Mouse (Mus musculus): Measurements from ENCODE around the gene Ptrhd1. TPM values are rescaled to one million over a fixed set of nuclear protein-coding genes. Genes with fewer than 3 reads are reported as not detected.

Ptrhd1 gene
- polyA plus RNA-seq, 1 experiment = 4.1 TPM

DNA sequence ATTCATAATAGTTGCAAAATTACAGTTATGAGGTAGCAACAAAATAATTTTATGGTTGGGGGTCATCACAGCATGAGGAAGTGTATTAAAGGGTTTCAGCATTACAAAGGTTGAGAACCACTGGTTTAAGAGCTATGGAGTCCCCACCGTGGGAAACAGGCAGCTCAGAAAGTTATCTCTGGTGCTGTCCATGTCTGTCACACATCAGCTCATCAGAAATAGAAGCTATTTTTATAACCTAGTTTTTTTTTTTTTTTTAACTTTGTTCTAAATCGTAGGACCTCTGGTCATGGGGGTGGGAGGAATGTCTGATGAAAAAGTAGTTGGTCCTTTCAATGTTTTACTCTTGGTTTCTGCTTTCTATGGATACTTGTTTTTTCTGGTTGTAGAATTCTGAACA lies 10.0 kb downstream of the Ptrhd1 start:
- no peak overlapping the region for H3K4me3 ChIP-seq (ENCODE audit: insufficient read depth, low read length)
- no peak overlapping the region for H3K27ac ChIP-seq (ENCODE audit: insufficient read depth, low read length)
- H3K4me1 ChIP-seq (ENCODE audit: control insufficient read depth, insufficient read depth, low read length) = no peaks in the 10 kb centered on the region
- TF ChIP-seq CTCF (IDR thresholded peaks at IDR 0.05; ENCODE audit: borderline replicate concordance, insufficient read depth, low read length) (no peak), POLR2A (IDR thresholded peaks at IDR 0.05; ENCODE audit: low read depth, low read length) (no peak)

DNA sequence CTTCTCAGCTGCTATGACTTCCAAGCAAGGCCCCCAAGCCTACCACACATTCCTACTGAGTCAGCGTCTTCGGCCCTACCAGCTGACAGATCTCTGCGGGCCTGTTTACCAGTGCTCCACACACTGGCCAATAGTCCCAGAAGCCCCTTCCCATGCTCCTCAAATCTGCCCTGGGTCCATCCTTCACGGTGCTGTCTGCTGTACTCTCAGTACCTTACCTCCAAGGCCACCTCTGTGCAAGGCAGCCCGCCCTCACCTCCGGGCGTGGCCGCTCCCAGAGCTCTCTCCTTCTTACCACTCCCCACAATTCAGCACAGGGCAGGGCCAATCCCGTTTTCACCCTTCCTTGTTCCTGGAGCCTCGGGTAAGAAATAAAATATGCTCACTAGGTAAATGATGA lies 11.9 kb downstream of the Ptrhd1 start:
- no peak for TF ChIP-seq POLR2A (IDR thresholded peaks at IDR 0.05; ENCODE audit: low read depth, low read length)
- TF ChIP-seq CTCF (IDR thresholded peaks at IDR 0.05; ENCODE audit: borderline replicate concordance, insufficient read depth, low read length) = no peak
- no peak overlapping the region for H3K4me3 ChIP-seq (ENCODE audit: insufficient read depth, low read length)
- no peaks in the 10 kb centered on the region for H3K4me1 ChIP-seq (ENCODE audit: control insufficient read depth, insufficient read depth, low read length)
- no peak overlapping the region for H3K27ac ChIP-seq (ENCODE audit: insufficient read depth, low read length)

DNA sequence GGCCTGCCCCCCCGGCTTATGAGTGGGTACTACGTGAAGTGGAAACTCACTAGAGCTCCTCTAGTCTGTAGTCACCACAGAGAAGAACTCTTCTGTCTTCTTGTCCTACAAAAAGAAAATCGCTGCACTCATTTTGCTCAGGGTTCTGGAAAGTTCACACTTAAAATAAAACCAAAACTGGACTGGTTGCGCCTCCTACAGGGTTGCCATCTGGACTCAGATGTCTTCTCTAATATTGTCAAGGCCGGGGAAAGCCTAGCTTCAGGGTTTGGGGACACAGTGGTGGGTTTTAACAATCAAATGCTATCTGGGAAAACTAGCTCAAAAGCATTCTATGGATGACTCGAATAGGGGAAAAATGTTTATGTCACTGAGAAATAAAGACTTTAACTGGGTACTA lies 16.0 kb downstream of the Ptrhd1 start:
- no peak overlapping the region for H3K27ac ChIP-seq (ENCODE audit: insufficient read depth, low read length)
- no peaks in the 10 kb centered on the region for H3K4me1 ChIP-seq (ENCODE audit: control insufficient read depth, insufficient read depth, low read length)
- TF ChIP-seq POLR2A (IDR thresholded peaks at IDR 0.05; ENCODE audit: low read depth, low read length) = no peak
- no peak for TF ChIP-seq CTCF (IDR thresholded peaks at IDR 0.05; ENCODE audit: borderline replicate concordance, insufficient read depth, low read length)
- H3K4me3 ChIP-seq (ENCODE audit: insufficient read depth, low read length) = no peak overlapping the region

DNA sequence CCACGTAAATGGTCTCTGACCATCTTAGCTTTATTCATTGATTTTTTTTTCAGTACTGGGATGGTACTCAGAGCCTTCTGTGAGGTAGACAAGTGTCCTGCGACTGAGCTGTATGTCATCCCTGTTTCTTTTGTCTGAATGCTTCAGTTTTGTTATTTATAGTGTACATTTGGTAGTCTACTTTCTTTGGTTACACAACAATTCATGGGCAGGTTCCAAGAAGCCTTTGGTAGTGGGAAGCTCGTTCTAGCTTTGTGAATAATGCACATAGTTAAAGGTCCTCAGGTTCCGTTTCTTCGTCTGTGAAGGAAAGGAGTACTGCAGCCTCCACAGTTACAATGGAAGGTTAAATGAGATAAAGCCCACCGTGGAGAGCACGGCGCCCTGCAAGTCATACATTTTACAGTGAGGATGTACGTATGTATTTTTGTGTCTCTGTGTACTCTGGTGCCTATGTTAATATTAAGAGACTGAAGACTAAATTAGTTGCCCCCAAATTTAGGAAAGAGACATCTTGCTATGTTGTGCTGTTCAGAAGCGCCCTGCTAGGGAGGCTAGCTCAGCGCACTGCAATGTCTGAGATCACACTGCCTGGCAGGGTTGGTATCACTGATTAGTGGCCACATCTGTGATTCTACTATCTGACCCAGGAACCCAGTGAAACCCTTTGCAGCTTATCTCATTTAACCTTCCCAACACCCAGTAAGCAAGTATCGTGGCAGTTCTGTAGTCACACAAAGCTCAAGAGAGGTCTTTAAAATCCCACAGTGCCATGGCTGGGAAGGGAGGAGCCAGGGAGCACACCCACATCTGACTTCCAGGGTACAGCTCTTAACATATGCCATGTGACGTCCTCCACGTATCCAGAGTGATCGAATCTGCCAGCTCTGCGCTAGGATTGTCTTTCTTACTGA lies 19.2 kb downstream of the Ptrhd1 start:
- H3K4me1 ChIP-seq (ENCODE audit: control insufficient read depth, insufficient read depth, low read length) = no peaks in the 10 kb centered on the region
- no peak for TF ChIP-seq POLR2A (IDR thresholded peaks at IDR 0.05; ENCODE audit: low read depth, low read length)
- TF ChIP-seq CTCF (IDR thresholded peaks at IDR 0.05; ENCODE audit: borderline replicate concordance, insufficient read depth, low read length) = no peak
- no peak overlapping the region for H3K27ac ChIP-seq (ENCODE audit: insufficient read depth, low read length)
- no peak overlapping the region for H3K4me3 ChIP-seq (ENCODE audit: insufficient read depth, low read length)

DNA sequence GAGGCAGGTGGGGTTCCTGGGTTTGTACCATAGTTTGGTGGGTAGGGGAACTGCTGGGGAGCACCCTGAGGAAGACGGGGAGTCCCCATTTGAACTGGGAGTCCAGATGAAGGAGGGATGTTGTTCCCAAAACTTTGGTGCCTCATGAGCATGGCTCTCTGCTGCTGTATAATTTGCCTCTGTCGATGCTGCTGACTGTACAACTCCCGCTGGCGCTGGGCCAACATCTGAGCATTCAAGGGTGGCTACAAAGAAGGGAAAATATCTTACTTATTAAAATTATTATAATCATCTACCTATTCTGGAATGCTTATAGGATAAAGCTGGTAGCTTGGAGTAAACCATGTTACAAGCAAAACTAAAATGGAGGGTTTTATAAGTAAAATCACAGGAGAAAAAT lies 33.9 kb downstream of the Ptrhd1 start:
- Histone ChIP-seq H3K27ac (ENCODE audit: insufficient read depth, low read length) (no peak overlapping the region), H3K4me1 (ENCODE audit: control insufficient read depth, insufficient read depth, low read length) (no peaks in the 10 kb centered on the region), H3K4me3 (ENCODE audit: insufficient read depth, low read length) (no peak overlapping the region)
- TF ChIP-seq CTCF (IDR thresholded peaks at IDR 0.05; ENCODE audit: borderline replicate concordance, insufficient read depth, low read length) = no peak
- TF ChIP-seq POLR2A (IDR thresholded peaks at IDR 0.05; ENCODE audit: low read depth, low read length) = no peak

DNA sequence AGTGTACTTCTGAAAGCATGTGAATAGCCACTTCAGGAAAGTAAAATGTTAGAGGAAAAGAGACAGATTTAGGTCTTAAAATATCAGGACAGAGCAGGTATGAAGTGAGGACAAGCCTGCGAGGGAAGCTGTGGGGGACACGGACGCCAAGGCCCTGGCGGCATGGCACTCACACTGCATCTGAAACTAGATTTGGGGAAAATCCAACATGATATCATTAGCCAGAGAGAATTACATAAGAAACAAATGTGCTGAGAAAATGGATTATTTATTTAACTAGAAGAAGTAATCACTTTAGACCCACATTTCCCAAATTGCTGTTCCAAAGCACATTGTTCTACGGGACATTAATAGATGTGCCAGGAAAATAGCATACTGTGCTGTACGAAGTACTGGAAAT lies 37.3 kb downstream of the Ptrhd1 start:
- TF ChIP-seq POLR2A (IDR thresholded peaks at IDR 0.05; ENCODE audit: low read depth, low read length) (no peak), CTCF (IDR thresholded peaks at IDR 0.05; ENCODE audit: borderline replicate concordance, insufficient read depth, low read length) (no peak)
- H3K27ac ChIP-seq (ENCODE audit: insufficient read depth, low read length) = no peak overlapping the region
- no peaks in the 10 kb centered on the region for H3K4me1 ChIP-seq (ENCODE audit: control insufficient read depth, insufficient read depth, low read length)
- H3K4me3 ChIP-seq (ENCODE audit: insufficient read depth, low read length) = no peak overlapping the region

DNA sequence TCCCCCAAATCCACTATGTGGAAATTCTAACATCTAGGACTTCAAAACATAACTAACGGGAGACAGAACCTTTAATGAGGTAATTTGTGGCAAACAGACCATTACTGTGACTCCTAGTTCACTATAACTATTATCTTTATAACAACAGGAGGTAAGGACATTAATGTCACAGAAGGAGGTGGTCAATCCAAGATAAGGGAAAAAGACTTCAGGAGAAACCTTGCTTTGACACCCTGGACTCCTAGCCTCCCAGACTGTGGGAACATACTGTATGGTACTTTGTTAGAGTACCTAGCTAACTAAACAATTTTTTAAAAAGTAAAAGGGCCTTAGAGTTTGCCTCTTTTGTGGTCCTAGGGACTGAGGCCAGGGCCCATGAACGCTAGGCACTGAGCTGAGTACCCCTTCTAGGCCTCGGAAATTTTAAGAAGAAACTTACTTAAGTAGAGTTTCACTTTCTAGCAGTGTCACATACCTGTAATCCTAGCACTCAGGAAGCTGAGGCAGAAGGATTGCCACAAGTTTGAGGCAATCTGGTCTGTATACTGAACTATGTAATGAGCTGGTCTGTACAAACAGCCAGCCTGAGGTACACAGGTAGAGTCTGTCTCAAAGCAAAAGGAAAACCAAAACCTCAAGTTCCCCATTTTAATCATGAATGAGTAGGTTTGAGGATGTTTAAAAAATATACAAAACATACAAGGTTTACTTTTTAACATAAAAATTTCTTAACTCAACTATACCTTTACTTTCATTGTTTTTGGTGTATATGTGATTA lies 45.3 kb downstream of the Ptrhd1 start:
- H3K4me3 ChIP-seq (ENCODE audit: insufficient read depth, low read length) = no peak overlapping the region
- no peak for TF ChIP-seq POLR2A (IDR thresholded peaks at IDR 0.05; ENCODE audit: low read depth, low read length)
- TF ChIP-seq CTCF (IDR thresholded peaks at IDR 0.05; ENCODE audit: borderline replicate concordance, insufficient read depth, low read length) = no peak
- no peaks in the 10 kb centered on the region for H3K4me1 ChIP-seq (ENCODE audit: control insufficient read depth, insufficient read depth, low read length)
- no peak overlapping the region for H3K27ac ChIP-seq (ENCODE audit: insufficient read depth, low read length)

DNA sequence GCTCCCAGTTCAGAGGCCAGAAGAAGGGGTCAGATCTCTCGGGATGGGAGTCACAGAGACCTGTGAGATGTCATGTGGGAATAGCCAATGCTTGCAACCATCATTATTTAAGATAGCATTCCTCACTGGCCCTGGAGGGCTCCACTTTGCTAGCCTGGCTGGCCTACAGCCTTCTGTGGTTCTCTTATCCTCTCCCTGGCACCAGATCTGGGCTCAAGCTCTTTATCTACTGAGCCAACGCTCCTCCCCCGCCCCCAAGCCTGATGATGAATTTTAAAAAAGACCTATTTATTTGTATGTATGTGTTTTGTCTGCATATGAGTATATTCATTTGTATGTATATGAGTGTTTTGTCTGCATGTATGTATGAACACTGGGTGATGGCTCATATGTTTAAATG lies 46.1 kb downstream of the Ptrhd1 start:
- no peak for TF ChIP-seq CTCF (IDR thresholded peaks at IDR 0.05; ENCODE audit: borderline replicate concordance, insufficient read depth, low read length)
- TF ChIP-seq POLR2A (IDR thresholded peaks at IDR 0.05; ENCODE audit: low read depth, low read length) = no peak
- Histone ChIP-seq H3K4me1 (ENCODE audit: control insufficient read depth, insufficient read depth, low read length) (no peaks in the 10 kb centered on the region), H3K4me3 (ENCODE audit: insufficient read depth, low read length) (no peak overlapping the region), H3K27ac (ENCODE audit: insufficient read depth, low read length) (no peak overlapping the region)

DNA sequence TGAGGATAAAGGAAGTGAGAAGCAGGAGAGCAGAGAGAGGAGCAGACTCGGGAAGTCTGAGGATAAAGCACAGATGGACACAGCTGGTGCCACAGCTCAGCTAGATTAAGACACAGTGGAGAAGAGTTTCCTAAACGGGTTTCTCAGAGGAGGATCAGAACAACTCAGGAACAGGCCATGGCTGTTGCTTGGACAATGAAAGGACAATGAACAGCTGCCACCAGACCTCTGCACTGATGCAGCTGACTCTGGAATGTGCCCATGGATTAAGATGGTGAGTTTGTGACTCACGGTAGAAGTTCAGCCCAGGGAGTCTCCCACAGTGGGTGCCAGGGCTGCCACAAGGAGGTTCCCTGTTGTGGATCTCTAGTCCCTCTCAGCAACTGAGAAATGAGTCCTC lies 51.4 kb downstream of the Ptrhd1 start:
- Histone ChIP-seq H3K27ac (ENCODE audit: insufficient read depth, low read length) (no peak overlapping the region), H3K4me1 (ENCODE audit: control insufficient read depth, insufficient read depth, low read length) (no peaks in the 10 kb centered on the region), H3K4me3 (ENCODE audit: insufficient read depth, low read length) (no peak overlapping the region)
- TF ChIP-seq CTCF (IDR thresholded peaks at IDR 0.05; ENCODE audit: borderline replicate concordance, insufficient read depth, low read length) = no peak
- TF ChIP-seq POLR2A (IDR thresholded peaks at IDR 0.05; ENCODE audit: low read depth, low read length) = no peak

Other genes with a start within 250 kb of the Ptrhd1 start
- gene Efr3b, start 195.1 kb upstream of the Ptrhd1 start, polyA plus RNA-seq (2011; ENCODE audit: insufficient read length, low read depth, missing spikeins) = 2.0 and 2.1 TPM in 2 replicates
- gene Dnajc27, start 151.4 kb upstream of the Ptrhd1 start, polyA plus RNA-seq (2011; ENCODE audit: insufficient read length, low read depth, missing spikeins) = 3.9 and 6.1 TPM in 2 replicates
- 21.9 and 22.0 TPM in 2 replicates for gene Adcy3, start 100.9 kb upstream of the Ptrhd1 start, polyA plus RNA-seq (2011; ENCODE audit: insufficient read length, low read depth, missing spikeins)
- gene Cenpo, start 267 bp downstream of the Ptrhd1 start, polyA plus RNA-seq (2011; ENCODE audit: insufficient read length, low read depth, missing spikeins) = 7.2 and 14.8 TPM in 2 replicates
- 15.3 and 24.6 TPM in 2 replicates for gene Ncoa1, start 243.2 kb downstream of the Ptrhd1 start, polyA plus RNA-seq (2011; ENCODE audit: insufficient read length, low read depth, missing spikeins)

Measured in embryonic fibroblast, embryonic 13.5 days (primary cell).